Mouse (Mus musculus) frontal cortex, postnatal 36 days (tissue): ENCODE data around the gene Plekha7.
"Not testable (repeated sequence)": the region's sequence is repeated elsewhere in the genome, so short reads cannot be mapped to it uniquely, and the experiment has no call there.

Source experiments
- DNase-seq, 2 experiments: peaks; one replicate each; pipeline ENCODE4 v3.0.0; 2022; ENCODE audit warnings: low spot score in 2 of 2

Plekha7 gene

GRCm38 (mm10) chr7:116131390-116131789 is 176.8 kb downstream of the Plekha7 start:
- peak in 1 of 2 experiments; percentile 39 for DNase-seq

- DNase-seq, result no peak
Observed at GRCm38 (mm10) chr7:116129374-116129773, 178.8 kb downstream of the Plekha7 start.

GRCm38 (mm10) chr7:116128286-116128685 is 179.9 kb downstream of the Plekha7 start:
- DNase-seq, result no peak

GRCm38 (mm10) chr7:116127052-116127451 is 181.1 kb downstream of the Plekha7 start:
- DNase-seq, result no peak

GRCm38 (mm10) chr7:116125671-116126070 is 182.5 kb downstream of the Plekha7 start:
- no peak for DNase-seq

GRCm38 (mm10) chr7:116124057-116124456 is 184.1 kb downstream of the Plekha7 start:
- DNase-seq, result no peak

- DNase-seq, result peak in 1 of 2 experiments; percentile 61
Observed at GRCm38 (mm10) chr7:116123597-116123985, 184.6 kb downstream of the Plekha7 start.

- peak in 1 of 2 experiments; percentile 32 for DNase-seq
Observed at GRCm38 (mm10) chr7:116122981-116123596, 185.1 kb downstream of the Plekha7 start.

GRCm38 (mm10) chr7:116121202-116121601 is 187.0 kb downstream of the Plekha7 start:
- DNase-seq, result no peak

- no peak for DNase-seq
Observed at GRCm38 (mm10) chr7:116120737-116121136, 187.4 kb downstream of the Plekha7 start.

- DNase-seq, result no peak
Observed at GRCm38 (mm10) chr7:116119306-116119857, 188.8 kb downstream of the Plekha7 start.

- no peak for DNase-seq
Observed at GRCm38 (mm10) chr7:116115991-116116390, 192.2 kb downstream of the Plekha7 start.

- DNase-seq, result no peak
Observed at GRCm38 (mm10) chr7:116115216-116115930, 192.8 kb downstream of the Plekha7 start.

- no peak for DNase-seq
Observed at GRCm38 (mm10) chr7:116111546-116111945, 196.6 kb downstream of the Plekha7 start.

GRCm38 (mm10) chr7:116110661-116111060 is 197.5 kb downstream of the Plekha7 start:
- DNase-seq, result no peak

- DNase-seq, result no peak
Observed at GRCm38 (mm10) chr7:116103091-116103490, 205.1 kb downstream of the Plekha7 start.

GRCm38 (mm10) chr7:116099952-116100528 is 208.1 kb downstream of the Plekha7 start:
- DNase-seq, result no peak

- no peak for DNase-seq
Observed at GRCm38 (mm10) chr7:116093466-116093850, 214.7 kb downstream of the Plekha7 start.

- DNase-seq, result peak; percentile 95 to 98
Observed at GRCm38 (mm10) chr7:116092710-116093465, 215.3 kb downstream of the Plekha7 start.

- not testable (repeated sequence) for DNase-seq
Observed at GRCm38 (mm10) chr7:116084366-116084765, 223.8 kb downstream of the Plekha7 start, which contains the start of gene Gm4353. Gene Gm4353, minus strand, starts transcription at chr7:116084635.
